Comparison of ENCODE assay signal across 10 mouse cellular contexts in the genomic region with DNA sequence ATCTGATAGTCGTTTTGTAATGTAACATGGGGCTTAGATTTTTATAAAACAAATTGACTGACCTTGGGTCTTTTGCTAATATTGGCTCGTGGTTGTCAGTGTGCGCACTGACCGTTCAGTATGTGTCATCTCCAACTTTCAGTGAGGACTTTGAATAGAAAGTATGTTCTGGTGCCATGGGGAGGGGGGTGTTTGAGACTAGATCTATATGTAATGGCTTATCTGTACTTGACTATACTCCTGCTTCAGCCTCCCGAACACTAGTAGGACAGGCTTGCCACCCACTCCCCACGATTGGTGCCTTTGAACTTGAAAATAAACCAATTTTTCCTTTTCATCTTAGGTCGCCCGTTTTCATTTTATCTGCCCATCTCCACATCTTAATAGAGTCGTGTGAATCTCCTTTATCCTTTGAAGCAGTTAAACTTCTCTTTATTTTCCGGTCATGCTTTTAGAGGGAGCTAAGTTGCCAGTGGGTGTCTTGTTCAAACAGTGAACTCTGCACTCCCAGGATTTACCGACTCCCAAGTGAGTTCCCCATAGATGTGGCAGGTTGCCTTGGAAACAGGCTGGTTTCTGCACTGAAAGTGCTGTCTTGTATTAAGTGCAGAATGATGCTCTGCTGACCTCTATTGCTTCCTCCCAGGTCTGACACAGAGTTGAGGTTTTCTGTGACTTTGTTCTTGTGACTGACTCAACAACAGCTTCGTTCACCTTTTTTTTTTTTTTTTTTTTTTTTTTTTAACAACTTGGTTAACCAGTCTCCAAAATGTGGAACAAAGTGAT.
A peak's percentile ranks its signal among the peaks of the same experiment; 100 is the strongest.
DNase-seq lines count a peak whose midpoint lies in the region; ATAC-seq and TF ChIP-seq lines count a peak whose summit lies in the region.
"Had no signal": no experiment of that assay in that cellular context is flagged by ENCODE, and none has a peak within 500 bp of the region (broad histone marks: within the 10 kb centered on the region; RNA-seq: fewer than 3 reads in every experiment).

No protein-coding gene starts in this region.

- TF ChIP-seq CTCF in kidney, adult 2 months (conservative IDR thresholded peaks at IDR 0.05; ENCODE audit: insufficient read depth, insufficient read length, low read depth, low read length) = no peak
- TF ChIP-seq CTCF in lung, adult 2 months (IDR thresholded peaks at IDR 0.05; ENCODE audit: insufficient read depth, low read length) = no peak

- no peak overlapping the region for H3K4me3 ChIP-seq in kidney, adult 2 months (ENCODE audit: insufficient read depth, low read depth, low read length)
- H3K4me3 ChIP-seq in hindbrain, embryonic 11.5 days (ENCODE audit: low read depth, low read length) = no peak overlapping the region
- no peak overlapping the region for H3K4me3 ChIP-seq in midbrain, embryonic 14.5 days (replicated peaks; ENCODE audit: low read depth, low read length)
- H3K4me3 ChIP-seq in lung, adult 2 months (replicated peaks; ENCODE audit: extremely low read depth, low read depth, low read length) = no peak overlapping the region
- H3K4me3 ChIP-seq: embryonic facial prominence, embryonic 12.5 days had no signal

- no peak overlapping the region for H3K27ac ChIP-seq in kidney, adult 2 months (ENCODE audit: insufficient read depth, low read depth, low read length)
- no peak overlapping the region for H3K27ac ChIP-seq in hindbrain, embryonic 11.5 days (ENCODE audit: low read depth, low read length)
- peak overlapping the region; percentile 16 for H3K27ac ChIP-seq in midbrain, embryonic 14.5 days (replicated peaks; ENCODE audit: low read depth, low read length)
- H3K27ac ChIP-seq: embryonic facial prominence, embryonic 12.5 days had no signal

- H3K36me3 ChIP-seq in kidney, adult 2 months (ENCODE audit: control insufficient read depth, insufficient read depth, low read length) = no peaks in the 10 kb centered on the region
- H3K36me3 ChIP-seq in hindbrain, embryonic 11.5 days (ENCODE audit: control insufficient read depth, insufficient read depth, low read length) = no peaks in the 10 kb centered on the region
- H3K36me3 ChIP-seq in midbrain, embryonic 14.5 days (ENCODE audit: control insufficient read depth, insufficient read depth, low read length) = no peaks in the 10 kb centered on the region
- H3K36me3 ChIP-seq: embryonic facial prominence, embryonic 12.5 days had no signal

- H3K4me1 ChIP-seq in kidney, adult 2 months (ENCODE audit: control insufficient read depth, insufficient read depth, low read length) = peaks cover 6% of the 10 kb centered on the region; the same call in 1 of the 2 replicates
- H3K4me1 ChIP-seq in hindbrain, embryonic 11.5 days (replicated peaks; ENCODE audit: control insufficient read depth, insufficient read depth, low read length) = peaks cover 8% of the 10 kb centered on the region
- peaks cover 28% of the 10 kb centered on the region for H3K4me1 ChIP-seq in midbrain, embryonic 14.5 days (ENCODE audit: control insufficient read depth, insufficient read depth, low read length)
- no peaks in the 10 kb centered on the region; the same call in 1 of the 2 replicates for H3K4me1 ChIP-seq in lung, adult 2 months (ENCODE audit: control insufficient read depth, insufficient read depth, low read length)

- no peaks in the 10 kb centered on the region for H3K9me3 ChIP-seq in hindbrain, embryonic 11.5 days (ENCODE audit: control insufficient read depth, low read length)
- H3K9me3 ChIP-seq in midbrain, embryonic 14.5 days (ENCODE audit: control insufficient read depth, low read length) = no peaks in the 10 kb centered on the region
- H3K9me3 ChIP-seq: embryonic facial prominence, embryonic 12.5 days had no signal

- TF ChIP-seq POLR2A in kidney, adult 2 months (IDR thresholded peaks at IDR 0.05; ENCODE audit: low read depth, low read length) = no peak
- no peak for TF ChIP-seq POLR2A in lung, adult 2 months (IDR thresholded peaks at IDR 0.05; ENCODE audit: borderline replicate concordance, extremely low read depth, low read depth, low read length)

- DNase-seq in kidney, adult 2 months = peak; percentile 57
- DNase-seq in kidney, postnatal 4 days = no peak
- DNase-seq in R1 (ENCODE audit: low read depth, low spot score) = peak; percentile 54
- DNase-seq in hindbrain, embryonic 11.5 days (ENCODE audit: low spot score) = peak; percentile 56
- DNase-seq in midbrain, embryonic 14.5 days = peak; percentile 86
- DNase-seq in lung, adult 2 months = no peak
- DNase-seq in cerebellum, adult 9-10 months = no peak
- DNase-seq: lung, adult 18-20 months had no signal

- H3K27me3 ChIP-seq in kidney, adult 2 months (replicated peaks; ENCODE audit: control insufficient read depth, insufficient read depth, low read length) = no peaks in the 10 kb centered on the region
- no peaks in the 10 kb centered on the region for H3K27me3 ChIP-seq in hindbrain, embryonic 11.5 days (ENCODE audit: control insufficient read depth, insufficient read depth, low read length)
- H3K27me3 ChIP-seq in midbrain, embryonic 14.5 days (ENCODE audit: control insufficient read depth, insufficient read depth, low read length) = 0 out of 2 replicates have a peak, but pooled peaks cover 2% of the 10 kb centered on the region
- H3K27me3 ChIP-seq: embryonic facial prominence, embryonic 12.5 days had no signal

- H3K9ac ChIP-seq in hindbrain, embryonic 11.5 days (ENCODE audit: low read depth, low read length) = no peak overlapping the region
- H3K9ac ChIP-seq in midbrain, embryonic 14.5 days (replicated peaks; ENCODE audit: low read length) = no peak overlapping the region
- H3K9ac ChIP-seq: embryonic facial prominence, embryonic 12.5 days had no signal

- WGBS in kidney, adult 2 months = 65% methylated on average over 12 of the region's 12 CpGs
- 50% methylated on average over 12 of the region's 12 CpGs for WGBS in hindbrain, embryonic 11.5 days
- 8% methylated on average over 12 of the region's 12 CpGs for WGBS in midbrain, embryonic 14.5 days
- 65% methylated on average over 12 of the region's 12 CpGs for WGBS in lung, adult 2 months

- H3K4me2 ChIP-seq in hindbrain, embryonic 11.5 days (replicated peaks; ENCODE audit: low read depth, low read length) = no peak overlapping the region
- H3K4me2 ChIP-seq in midbrain, embryonic 14.5 days (ENCODE audit: low read length) = 0 out of 2 replicates have a peak overlapping the region, but pooled peaks have one; percentile 7
- H3K4me2 ChIP-seq: embryonic facial prominence, embryonic 12.5 days had no signal

- ATAC-seq in hindbrain, embryonic 11.5 days (ENCODE audit: low FRiP score) = peak; percentile 63; the same call in 1 of the 2 replicates
- ATAC-seq in midbrain, embryonic 14.5 days (ENCODE audit: low FRiP score, low TSS enrichment) = peak; percentile 43; the same call in 1 of the 2 replicates
- no peak for ATAC-seq in granulocyte monocyte progenitor cell, adult 5-6 weeks (replicated peaks; ENCODE audit: poor library complexity, severe bottlenecking)

Comparison
In these comparisons a context has a peak if more than half of its experiments do, and no peak if none do; other contexts are left out.
1. DNase-seq: peak in kidney, adult 2 months (single experiment), R1 (single experiment), hindbrain, embryonic 11.5 days (single experiment) and midbrain, embryonic 14.5 days (single experiment); none in kidney, postnatal 4 days (0 of 2), lung, adult 2 months (single experiment) and cerebellum, adult 9-10 months (single experiment).